Mouse (Mus musculus): ENCODE measurements around the gene Clec2d. TPM values are rescaled to one million over a fixed set of nuclear protein-coding genes. Genes with fewer than 3 reads are reported as not detected.

The Clec2d gene
- total RNA-seq (2012; rRNA removed) (1.7 and 2.8 TPM in 2 replicates), polyA plus RNA-seq (2012; ENCODE audit: insufficient read depth in 1 of 2, insufficient read length in 2 of 2, low read depth in 1 of 2, low replicate concordance in 2 of 2, missing spikeins in 1 of 2) (under 1 TPM in 1 of 2 experiments, not detected in 1; 0.50 TPM)

GRCm38 (mm10) chr6:129180403-129181169 lies at the start of gene Clec2d:
Clec2d (plus strand) TSS chr6:129180615.
- Histone ChIP-seq H3K36me3 (ENCODE audit: control insufficient read depth in 1 of 2, insufficient read depth in 2 of 2, low read length in 2 of 2) (peaks cover 0 to 8% of the 10 kb centered on the region in 2 experiments; a peak in 2 of 4 replicates), H3K9me3 (replicated peaks; ENCODE audit: insufficient read depth, low read length) (no peaks in the 10 kb centered on the region), H3K4me3 (ENCODE audit: control insufficient read depth in 1 of 2, insufficient read depth in 1 of 2, low read depth in 2 of 2, low read length in 2 of 2) (peak within 1 kb of the TSS; percentile 61 to 82), H3K9ac (ENCODE audit: control insufficient read depth, low read depth, low read length, poor library complexity, severe bottlenecking) (peak within 1 kb of the TSS; percentile 74), H3K27me3 (ENCODE audit: control insufficient read depth in 1 of 2, insufficient read depth in 2 of 2, low read length in 2 of 2) (no peaks in the 10 kb centered on the region), H3K4me1 (ENCODE audit: control insufficient read depth in 1 of 2, insufficient read depth in 2 of 2, low read length in 2 of 2) (peaks cover 0 to 7% of the 10 kb centered on the region in 2 experiments; a peak in 2 of 4 replicates), H3K79me2 (ENCODE audit: control insufficient read depth, insufficient read depth, low read length, poor library complexity) (peaks cover 3% of the 10 kb centered on the region), H3K27ac (ENCODE audit: control insufficient read depth, low read depth, low read length) (peak within 1 kb of the TSS; percentile 89)
- DNase-seq (ENCODE audit: low read depth, low spot score) = peak; percentile 96
- TF ChIP-seq GABPA (IDR thresholded peaks at IDR 0.05; ENCODE audit: low read depth, low read length) (no peak), ZMIZ1 (IDR thresholded peaks at IDR 0.05; ENCODE audit: low read depth, low read length) (peak; percentile 60; the same call in 1 of the 2 replicates), SIN3A (IDR thresholded peaks at IDR 0.05; ENCODE audit: low read length) (peak; percentile 75), TCF12 (IDR thresholded peaks at IDR 0.05; ENCODE audit: low read depth, low read length) (no peak), MAZ (IDR thresholded peaks at IDR 0.05; ENCODE audit: low read depth, low read length) (peak; percentile 61; the same call in 1 of the 2 replicates), CTCF (IDR thresholded peaks at IDR 0.05 in 2 of 3, conservative IDR thresholded peaks at IDR 0.05 in 1 of 3; ENCODE audit: control insufficient read depth in 1 of 3, insufficient read depth in 1 of 3, low read depth in 2 of 3, low read length in 3 of 3, poor library complexity in 1 of 3, severe bottlenecking in 1 of 3) (peak; percentile 32 to 81 (median 69)), UBTF (IDR thresholded peaks at IDR 0.05; ENCODE audit: borderline replicate concordance, insufficient read depth, low read depth, low read length) (no peak), CHD1 (IDR thresholded peaks at IDR 0.05; ENCODE audit: low read depth, low read length) (no peak), ZKSCAN1 (IDR thresholded peaks at IDR 0.05; ENCODE audit: low read depth, low read length) (no peak), POLR2AphosphoS5 (IDR thresholded peaks at IDR 0.05; ENCODE audit: borderline replicate concordance, low read depth, low read length) (0 out of 2 replicates have a peak, but pooled peaks have one; percentile 44), ZC3H11A (IDR thresholded peaks at IDR 0.05; ENCODE audit: low read depth, low read length) (peak; percentile 73), MYC (IDR thresholded peaks at IDR 0.05; ENCODE audit: low read depth, low read length) (peak; percentile 62; the same call in 1 of the 2 replicates), GATA1 (IDR thresholded peaks at IDR 0.05; ENCODE audit: low read depth, low read length) (no peak), POLR2A (IDR thresholded peaks at IDR 0.05; ENCODE audit: control insufficient read depth in 1 of 2, insufficient read depth in 1 of 2, low read depth in 1 of 2, low read length in 2 of 2, poor library complexity in 1 of 2) (peak in 1 of 2 experiments; percentile 77; a peak in 2 of 4 replicates), TBP (IDR thresholded peaks at IDR 0.05; ENCODE audit: low read depth, low read length) (peak; percentile 86), SMC3 (IDR thresholded peaks at IDR 0.05; ENCODE audit: low read depth, low read length) (peak; percentile 91), ELF1 (IDR thresholded peaks at IDR 0.05; ENCODE audit: low read depth, low read length) (0 out of 2 replicates have a peak, but pooled peaks have one; percentile 38), RCOR1 (IDR thresholded peaks at IDR 0.05; ENCODE audit: low read depth, low read length) (peak; percentile 62), CHD2 (IDR thresholded peaks at IDR 0.05; ENCODE audit: low read length) (no peak), BHLHE40 (IDR thresholded peaks at IDR 0.05; ENCODE audit: borderline replicate concordance, low read depth, low read length) (no peak), ETS1 (IDR thresholded peaks at IDR 0.05; ENCODE audit: low read depth, low read length) (peak; percentile 77), NELFE (IDR thresholded peaks at IDR 0.05; ENCODE audit: low read depth, low read length) (peak; percentile 73), USF1 (IDR thresholded peaks at IDR 0.05; ENCODE audit: low read depth, low read length) (no peak), NRF1 (IDR thresholded peaks at IDR 0.05; ENCODE audit: insufficient read depth, low read depth, low read length, poor library complexity, severe bottlenecking) (no peak), EP300 (IDR thresholded peaks at IDR 0.05; ENCODE audit: low read depth in 1 of 2, low read length in 2 of 2) (0 out of 4 replicates have a peak, but pooled peaks of 1 of the 2 experiments have one; percentile 6), MXI1 (IDR thresholded peaks at IDR 0.05; ENCODE audit: low read depth, low read length) (peak; percentile 68), JUND (IDR thresholded peaks at IDR 0.05; ENCODE audit: low read depth, low read length) (0 out of 2 replicates have a peak, but pooled peaks have one; percentile 32), USF2 (IDR thresholded peaks at IDR 0.05; ENCODE audit: borderline replicate concordance in 1 of 2, insufficient read depth in 1 of 2, low read depth in 1 of 2, low read length in 2 of 2) (no peak), MEF2A (IDR thresholded peaks at IDR 0.05; ENCODE audit: extremely low read depth, insufficient replicate concordance, low read depth, low read length, poor library complexity, severe bottlenecking) (no peak), MYB (IDR thresholded peaks at IDR 0.05; ENCODE audit: low read depth, low read length) (no peak), MAX (IDR thresholded peaks at IDR 0.05; ENCODE audit: low read length) (peak; percentile 60; the same call in 1 of the 2 replicates), MAFK (IDR thresholded peaks at IDR 0.05; ENCODE audit: borderline replicate concordance, low read depth, low read length) (no peak), E2F4 (IDR thresholded peaks at IDR 0.05; ENCODE audit: borderline replicate concordance, low read depth, low read length) (no peak), TAL1 (IDR thresholded peaks at IDR 0.05; ENCODE audit: low read length) (no peak)
